Mouse (Mus musculus) activated CD4-positive, CD25-positive, alpha-beta regulatory T cell, adult 4 months (primary cell): ENCODE measurements around the gene Dock9. TPM values are rescaled to one million over a fixed set of nuclear protein-coding genes. Genes with fewer than 3 reads are reported as not detected.

ENCODE experiments used
- ATAC-seq: one replicate; pipeline ENCODE4 v1.8.0; 2017
- polyA plus RNA-seq, 2 experiments: library from polyadenylated mRNA; unstranded; fragments of 100-300 nt; shearing (Covaris generic); gene quantifications; one replicate each; pipeline ENCODE4 v1.2.1; 2017

Dock9 gene
- polyA plus RNA-seq, 2 experiments from 2014 or later, result 3.8 to 4.0 TPM

DNA sequence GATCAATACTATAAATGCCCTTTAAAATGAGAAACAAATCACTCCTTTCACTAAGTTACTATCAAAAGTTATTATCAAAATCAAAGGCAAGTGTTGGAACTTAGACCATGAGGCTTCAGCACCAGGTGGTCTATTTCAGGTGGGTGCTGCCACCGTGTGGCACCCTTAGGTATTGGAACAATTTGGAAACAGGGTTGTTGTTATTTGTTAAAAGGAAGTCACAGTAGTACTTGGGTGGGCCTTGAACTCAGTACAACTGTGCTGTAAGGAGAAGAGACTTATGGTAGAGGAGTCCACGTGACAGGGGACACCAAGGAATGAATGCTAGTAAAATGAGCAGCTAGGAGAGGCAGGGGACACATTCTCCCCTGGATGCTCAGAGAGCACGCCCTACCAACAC is 218.6 kb downstream of the Dock9 start:
- ATAC-seq, result peak; percentile 65

- ATAC-seq, result no peak
Measured at GRCm38 (mm10) chr14:121573391-121573790, 224.2 kb downstream of the Dock9 start.

- no peak for ATAC-seq
Measured at GRCm38 (mm10) chr14:121566794-121567201, 230.8 kb downstream of the Dock9 start.

DNA sequence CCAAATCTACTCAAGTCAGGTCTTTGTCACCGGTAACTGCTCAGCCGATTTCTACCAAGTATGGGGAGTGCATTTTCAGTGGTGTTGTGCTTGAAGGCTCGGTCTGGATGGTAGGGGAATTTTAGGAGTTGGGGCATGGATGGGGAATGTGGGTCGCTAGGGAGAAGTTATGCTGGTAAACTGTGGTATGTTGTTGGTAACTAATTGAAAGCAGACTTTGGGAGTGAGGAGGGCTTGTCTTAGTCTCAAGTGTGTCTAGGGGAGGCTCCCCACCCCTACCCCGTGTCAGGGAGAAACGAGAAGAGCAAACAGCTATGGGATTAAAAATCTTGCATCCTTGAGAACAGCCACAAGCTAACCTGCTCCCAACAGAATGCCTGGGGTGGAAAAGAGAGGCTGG is 231.7 kb downstream of the Dock9 start:
- ATAC-seq, result no peak

GRCm38 (mm10) chr14:121564656-121565055 is 233.0 kb downstream of the Dock9 start:
- no peak for ATAC-seq

DNA sequence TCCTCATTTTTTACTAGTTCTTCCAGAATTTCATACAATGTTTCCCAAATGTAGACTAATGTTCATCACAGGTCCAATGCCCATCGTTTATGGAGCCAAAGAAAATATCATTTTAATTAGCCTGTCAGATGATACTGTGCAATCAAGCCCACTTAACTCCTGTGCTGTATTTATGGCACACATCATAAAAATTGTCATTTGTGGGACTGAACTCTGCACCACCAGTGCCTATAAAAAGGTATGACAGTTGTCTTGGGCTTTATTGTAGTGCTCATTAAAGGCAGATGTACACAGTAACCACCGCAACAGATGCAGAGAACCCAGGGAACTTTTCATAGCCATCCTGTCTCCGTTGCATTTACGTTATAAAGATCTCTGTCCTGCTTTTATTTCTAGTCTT is 233.7 kb downstream of the Dock9 start:
- no peak for ATAC-seq

DNA sequence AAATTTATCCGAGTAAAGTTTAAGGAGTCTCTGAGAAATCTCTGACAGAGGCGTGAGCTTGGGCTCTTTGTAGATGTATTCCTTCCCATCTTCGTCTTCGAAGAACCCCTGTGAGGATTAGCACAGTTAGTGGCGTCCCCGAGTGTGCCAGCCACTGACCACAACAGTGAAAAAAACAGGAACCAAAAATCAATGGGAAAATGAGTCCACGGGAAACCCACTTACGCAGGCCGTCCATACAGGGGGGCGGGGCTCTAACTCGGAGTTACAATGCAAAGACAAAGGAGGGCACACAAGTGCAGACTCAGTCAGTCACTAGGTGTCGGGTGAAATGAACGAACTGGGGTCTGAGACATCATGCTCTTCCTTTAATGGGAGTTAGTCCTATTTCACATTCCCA is 238.6 kb downstream of the Dock9 start:
- no peak for ATAC-seq

GRCm38 (mm10) chr14:121556401-121557315 is 241.0 kb downstream of the Dock9 start:
- no peak for ATAC-seq

DNA sequence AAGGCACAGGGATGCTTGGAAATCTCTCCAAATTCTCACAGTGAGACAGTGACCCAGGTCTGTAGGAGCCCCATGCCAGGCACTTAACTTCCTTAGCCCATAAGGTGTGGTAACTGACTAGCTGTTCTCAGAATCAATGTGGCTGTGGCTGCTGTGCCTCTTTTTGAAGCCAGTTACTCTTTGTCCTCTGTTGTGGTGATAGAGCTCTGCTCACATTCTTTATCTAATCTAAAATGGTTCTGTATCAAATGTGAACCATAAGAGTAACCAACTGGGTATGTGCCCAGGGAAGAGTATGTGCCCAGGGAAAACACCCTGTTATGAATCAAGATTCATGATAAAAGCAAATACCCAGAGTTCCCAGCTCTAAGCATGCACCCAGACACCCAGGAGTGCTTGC is 243.9 kb downstream of the Dock9 start:
- peak; percentile 57 for ATAC-seq

DNA sequence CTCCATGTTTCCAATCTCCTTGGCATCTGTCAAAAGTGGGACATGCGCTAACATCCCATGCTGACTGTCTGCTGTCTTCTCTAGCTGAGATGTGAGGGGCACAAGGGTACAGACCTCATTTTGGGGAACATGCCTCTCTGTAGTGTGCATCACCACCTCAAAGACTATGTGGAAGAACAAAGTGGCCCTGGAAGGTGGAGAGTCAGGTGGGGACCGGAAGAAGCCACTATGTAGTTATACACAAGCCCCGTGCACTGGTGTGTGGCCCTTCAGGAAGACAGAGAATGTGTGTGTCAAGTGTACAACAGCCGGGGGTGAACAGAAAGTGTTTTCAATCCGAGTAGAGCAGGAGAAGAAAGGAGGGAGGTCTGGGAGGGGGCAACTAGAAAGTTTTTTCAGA is 245.1 kb downstream of the Dock9 start:
- ATAC-seq, result no peak

DNA sequence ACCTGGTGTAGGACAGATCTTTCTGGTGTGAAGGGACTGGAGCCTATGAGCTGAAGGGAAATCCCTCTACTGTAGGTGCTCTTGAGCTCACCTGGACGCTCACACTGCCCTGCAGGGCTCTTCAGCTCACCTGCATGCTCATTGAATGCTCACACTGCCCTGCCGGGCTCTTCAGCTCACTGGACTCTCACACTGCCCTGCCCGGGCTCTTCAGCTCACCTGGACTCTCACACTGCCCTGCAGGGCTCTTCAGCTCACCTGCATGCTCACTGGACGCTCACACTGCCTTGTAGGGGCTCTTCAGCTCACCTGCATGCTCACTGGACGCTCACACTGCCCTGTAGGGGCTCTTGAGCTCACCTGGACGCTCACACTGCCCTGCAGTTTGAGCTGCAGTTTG is 247.8 kb downstream of the Dock9 start:
- ATAC-seq, result no peak

GRCm38 (mm10) chr14:121547745-121548144 is 249.9 kb downstream of the Dock9 start:
- ATAC-seq, result no peak

DNA sequence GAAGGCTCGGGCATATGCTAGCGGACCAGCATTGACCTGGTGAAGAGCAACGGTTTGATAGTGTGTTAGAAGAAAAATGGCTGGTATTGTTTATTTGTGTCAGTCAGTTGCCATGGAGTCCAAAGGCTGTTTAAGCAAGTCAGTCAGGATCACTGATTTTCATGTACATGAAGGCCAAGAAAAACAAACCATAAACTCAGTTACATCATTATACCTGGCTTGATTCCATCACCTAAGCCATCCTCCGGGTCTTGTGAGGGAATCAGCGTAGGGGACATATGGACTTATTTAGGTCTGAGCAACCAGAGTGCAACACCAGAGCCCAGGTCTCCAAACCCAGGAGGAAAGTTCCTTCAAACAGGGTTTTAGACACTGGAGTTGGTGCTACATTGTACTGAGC is 251.0 kb downstream of the Dock9 start:
- no peak for ATAC-seq

- ATAC-seq, result no peak
Measured at GRCm38 (mm10) chr14:121545551-121546331, 251.9 kb downstream of the Dock9 start.

GRCm38 (mm10) chr14:121541262-121541661 is 256.4 kb downstream of the Dock9 start:
- no peak for ATAC-seq

GRCm38 (mm10) chr14:121534501-121534900 is 263.1 kb downstream of the Dock9 start:
- no peak for ATAC-seq

- ATAC-seq, result no peak
Measured at GRCm38 (mm10) chr14:121530853-121531252, 266.8 kb downstream of the Dock9 start.

DNA sequence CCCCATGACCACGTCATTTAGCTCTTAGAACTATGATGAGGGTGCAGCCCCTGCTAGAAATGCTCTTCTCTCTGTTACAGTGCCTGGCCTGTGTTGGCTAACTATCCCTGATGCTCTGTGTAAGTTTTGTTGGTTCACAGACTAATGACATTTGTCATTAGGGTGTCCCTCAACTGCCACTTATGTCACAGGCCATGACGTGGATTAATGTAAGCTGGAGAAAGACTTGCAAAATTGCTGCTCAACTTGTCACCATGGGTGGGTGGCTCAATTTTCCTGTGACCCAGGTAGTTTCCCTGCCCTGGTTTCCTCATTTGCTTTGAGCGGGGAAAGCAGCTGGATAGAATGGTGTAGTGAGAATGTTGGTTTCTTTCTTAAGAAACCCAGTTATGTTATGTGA is 269.8 kb downstream of the Dock9 start:
- ATAC-seq, result no peak

DNA sequence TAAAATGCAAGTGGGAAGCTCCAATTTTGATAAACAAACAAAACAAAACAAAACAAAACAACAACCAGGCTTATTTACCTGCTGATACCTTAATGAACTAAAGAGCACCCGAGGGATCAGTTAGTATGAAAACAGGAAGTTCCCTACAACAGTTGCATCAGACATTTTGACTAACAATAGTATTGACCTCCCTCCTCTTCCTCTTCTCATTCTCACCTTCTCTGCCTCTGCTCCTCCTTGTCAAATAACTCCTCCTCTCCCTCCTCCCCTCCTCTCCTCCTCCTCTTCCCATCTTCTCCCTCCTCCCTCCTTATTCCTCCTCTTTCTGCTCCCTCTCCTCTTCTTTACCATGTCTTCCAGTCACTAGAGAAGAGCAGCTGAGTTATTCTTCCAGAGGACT is 270.4 kb downstream of the Dock9 start:
- ATAC-seq, result no peak

GRCm38 (mm10) chr14:121521709-121522108 is 275.9 kb downstream of the Dock9 start:
- no peak for ATAC-seq

DNA sequence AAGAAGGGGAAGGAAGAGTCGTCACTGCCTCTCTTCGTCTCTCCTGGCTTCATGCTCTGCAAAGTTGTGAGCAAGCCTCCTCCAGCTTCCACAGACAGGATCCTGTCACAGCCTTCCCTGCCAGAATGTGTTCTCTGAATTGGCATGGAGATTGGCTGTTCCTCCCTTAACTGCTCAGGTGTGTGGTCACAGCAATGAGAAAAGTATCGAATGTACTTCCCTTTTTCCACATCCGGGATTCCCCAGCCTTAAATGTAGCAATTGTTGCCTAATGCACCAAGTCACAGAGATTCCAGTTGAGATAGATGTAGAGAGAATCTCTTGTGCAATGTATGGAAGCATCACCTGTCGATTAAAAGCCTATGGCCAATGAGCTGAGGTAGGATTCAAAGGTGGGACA is 280.8 kb downstream of the Dock9 start:
- no peak for ATAC-seq

GRCm38 (mm10) chr14:121508929-121509328 is 288.7 kb downstream of the Dock9 start:
- ATAC-seq, result no peak

- no peak for ATAC-seq
Measured at GRCm38 (mm10) chr14:121506336-121506735, 291.3 kb downstream of the Dock9 start.

DNA sequence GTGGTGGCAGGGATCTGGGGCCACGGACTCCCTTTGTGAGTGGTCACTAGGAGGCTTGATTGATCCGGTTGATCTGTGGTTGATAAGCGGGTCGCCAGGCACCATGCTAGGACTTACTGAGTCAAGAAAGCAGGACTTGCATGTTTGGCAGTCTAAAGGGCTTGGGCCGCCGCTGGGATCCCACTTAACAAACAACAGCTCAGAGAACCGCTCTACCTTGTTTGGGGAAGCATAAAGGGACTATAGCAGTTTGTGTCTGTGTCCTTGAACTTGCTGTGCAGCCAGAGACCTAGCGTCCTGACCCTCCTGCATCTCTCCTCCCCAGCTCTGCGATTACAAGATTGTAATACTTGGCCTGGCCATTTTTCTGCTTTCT is 292.2 kb downstream of the Dock9 start:
- ATAC-seq, result no peak
